Mouse (Mus musculus): ENCODE results near the gene Zfp536. TPM values are rescaled to one million over a fixed set of nuclear protein-coding genes. Genes with fewer than 3 reads are reported as not detected.

The Zfp536 gene
- polyA plus RNA-seq, 1 experiment, result not detected

GRCm38 (mm10) chr7:37735101-37735500 lies 38.3 kb downstream of the Zfp536 start:
- TF ChIP-seq MYOG (IDR thresholded peaks at IDR 0.05; ENCODE audit: control insufficient read depth, extremely low read depth, insufficient read length), result no peak
- TF ChIP-seq CEBPB (IDR thresholded peaks at IDR 0.05; ENCODE audit: low read depth), result no peak
- H3ac ChIP-seq (ENCODE audit: control insufficient read depth, insufficient read length, low read depth), result no peak overlapping the region
- no peaks in the 10 kb centered on the region for H3K36me3 ChIP-seq (ENCODE audit: control insufficient read depth, insufficient read depth)
- no peak overlapping the region for H3K4me3 ChIP-seq (ENCODE audit: insufficient read depth, poor library complexity, severe bottlenecking)
- no peaks in the 10 kb centered on the region for H3K79me3 ChIP-seq (ENCODE audit: low read depth)
- no peaks in the 10 kb centered on the region for H3K79me2 ChIP-seq (ENCODE audit: control insufficient read depth, insufficient read depth)
- H3K27me3 ChIP-seq (ENCODE audit: control insufficient read depth, insufficient read depth, insufficient read length), result peaks cover 3% of the 10 kb centered on the region

GRCm38 (mm10) chr7:37734576-37734975 lies 38.9 kb downstream of the Zfp536 start:
- no peak for TF ChIP-seq MYOG (IDR thresholded peaks at IDR 0.05; ENCODE audit: control insufficient read depth, extremely low read depth, insufficient read length)

GRCm38 (mm10) chr7:37733996-37734395 lies 39.4 kb downstream of the Zfp536 start:
- Histone ChIP-seq H3K79me3 (ENCODE audit: low read depth) (no peaks in the 10 kb centered on the region), H3K27me3 (ENCODE audit: control insufficient read depth, insufficient read depth, insufficient read length) (peaks cover 3% of the 10 kb centered on the region), H3K36me3 (ENCODE audit: control insufficient read depth, insufficient read depth) (no peaks in the 10 kb centered on the region), H3ac (ENCODE audit: control insufficient read depth, insufficient read length, low read depth) (no peak overlapping the region), H3K79me2 (ENCODE audit: control insufficient read depth, insufficient read depth) (no peaks in the 10 kb centered on the region), H3K4me3 (ENCODE audit: insufficient read depth, poor library complexity, severe bottlenecking) (no peak overlapping the region)
- TF ChIP-seq CTCF (IDR thresholded peaks at IDR 0.05; ENCODE audit: control insufficient read depth, insufficient read depth, insufficient read length), result no peak
- no peak for TF ChIP-seq CEBPB (IDR thresholded peaks at IDR 0.05; ENCODE audit: low read depth)
- no peak for TF ChIP-seq MYOD1 (IDR thresholded peaks at IDR 0.05; ENCODE audit: control insufficient read depth, insufficient read length, low read depth)
- no peak for TF ChIP-seq MYOG (IDR thresholded peaks at IDR 0.05; ENCODE audit: control insufficient read depth, extremely low read depth, insufficient read length)
- no peak for TF ChIP-seq FOSL1 (IDR thresholded peaks at IDR 0.05; ENCODE audit: insufficient read depth, low read length, poor library complexity, severe bottlenecking)
- TF ChIP-seq MAX (IDR thresholded peaks at IDR 0.05), result no peak
- no peak for TF ChIP-seq USF1 (IDR thresholded peaks at IDR 0.05; ENCODE audit: low read depth)

More at GRCm38 (mm10) chr7:37734576-37734975, 38.9 kb downstream of the Zfp536 start:
- Histone ChIP-seq H3K36me3 (ENCODE audit: control insufficient read depth, insufficient read depth) (no peaks in the 10 kb centered on the region), H3K27me3 (ENCODE audit: control insufficient read depth, insufficient read depth, insufficient read length) (peaks cover 3% of the 10 kb centered on the region), H3ac (ENCODE audit: control insufficient read depth, insufficient read length, low read depth) (no peak overlapping the region), H3K79me2 (ENCODE audit: control insufficient read depth, insufficient read depth) (no peaks in the 10 kb centered on the region), H3K79me3 (ENCODE audit: low read depth) (no peaks in the 10 kb centered on the region), H3K4me3 (ENCODE audit: insufficient read depth, poor library complexity, severe bottlenecking) (no peak overlapping the region)

- Histone ChIP-seq H3K79me3 (ENCODE audit: low read depth) (no peaks in the 10 kb centered on the region), H3ac (ENCODE audit: control insufficient read depth, insufficient read length, low read depth) (no peak overlapping the region), H3K79me2 (ENCODE audit: control insufficient read depth, insufficient read depth) (no peaks in the 10 kb centered on the region), H3K36me3 (ENCODE audit: control insufficient read depth, insufficient read depth) (no peaks in the 10 kb centered on the region), H3K27me3 (ENCODE audit: control insufficient read depth, insufficient read depth, insufficient read length) (peaks cover 3% of the 10 kb centered on the region), H3K4me3 (ENCODE audit: insufficient read depth, poor library complexity, severe bottlenecking) (no peak overlapping the region)
- TF ChIP-seq MYOG (IDR thresholded peaks at IDR 0.05; ENCODE audit: control insufficient read depth, extremely low read depth, insufficient read length), result no peak
These were observed 40.7 kb downstream of the Zfp536 start for GRCm38 (mm10) chr7:37732741-37733140.

GRCm38 (mm10) chr7:37727746-37728145 lies 45.7 kb downstream of the Zfp536 start:
- no peaks in the 10 kb centered on the region for H3K79me3 ChIP-seq (ENCODE audit: low read depth)
- no peaks in the 10 kb centered on the region for H3K79me2 ChIP-seq (ENCODE audit: control insufficient read depth, insufficient read depth)
- TF ChIP-seq CEBPB (IDR thresholded peaks at IDR 0.05; ENCODE audit: low read depth) (no peak), CTCF (IDR thresholded peaks at IDR 0.05; ENCODE audit: control insufficient read depth, insufficient read depth, insufficient read length) (no peak), MYOD1 (IDR thresholded peaks at IDR 0.05; ENCODE audit: control insufficient read depth, insufficient read length, low read depth) (no peak), MAX (IDR thresholded peaks at IDR 0.05) (no peak), MYOG (IDR thresholded peaks at IDR 0.05; ENCODE audit: control insufficient read depth, extremely low read depth, insufficient read length) (no peak), USF1 (IDR thresholded peaks at IDR 0.05; ENCODE audit: low read depth) (no peak)
- peaks cover 3% of the 10 kb centered on the region for H3K27me3 ChIP-seq (ENCODE audit: control insufficient read depth, insufficient read depth, insufficient read length)
- H3K4me3 ChIP-seq (ENCODE audit: insufficient read depth, poor library complexity, severe bottlenecking), result no peak overlapping the region
- H3ac ChIP-seq (ENCODE audit: control insufficient read depth, insufficient read length, low read depth), result no peak overlapping the region
- no peaks in the 10 kb centered on the region for H3K36me3 ChIP-seq (ENCODE audit: control insufficient read depth, insufficient read depth)

- no peaks in the 10 kb centered on the region for H3K79me3 ChIP-seq (ENCODE audit: low read depth)
- no peak for TF ChIP-seq FOSL1 (IDR thresholded peaks at IDR 0.05; ENCODE audit: insufficient read depth, low read length, poor library complexity, severe bottlenecking)
- TF ChIP-seq CEBPB (IDR thresholded peaks at IDR 0.05; ENCODE audit: low read depth), result no peak
- no peak for TF ChIP-seq MAX (IDR thresholded peaks at IDR 0.05)
- no peak overlapping the region for H3ac ChIP-seq (ENCODE audit: control insufficient read depth, insufficient read length, low read depth)
- H3K79me2 ChIP-seq (ENCODE audit: control insufficient read depth, insufficient read depth), result no peaks in the 10 kb centered on the region
- no peaks in the 10 kb centered on the region for H3K36me3 ChIP-seq (ENCODE audit: control insufficient read depth, insufficient read depth)
- H3K4me3 ChIP-seq (ENCODE audit: insufficient read depth, poor library complexity, severe bottlenecking), result no peak overlapping the region
- H3K27me3 ChIP-seq (ENCODE audit: control insufficient read depth, insufficient read depth, insufficient read length), result no peaks in the 10 kb centered on the region
These were observed 49.2 kb downstream of the Zfp536 start for GRCm38 (mm10) chr7:37724002-37724790.

All from C2C12 (cell line).